Mouse (Mus musculus): Measurements from ENCODE around the gene Lsm10.
"Not testable (repeated sequence)": the region's sequence is repeated elsewhere in the genome, so short reads cannot be mapped to it uniquely, and the experiment has no call there.

Lsm10 gene

GRCm38 (mm10) chr4:126095622-126096430 is 597 bp upstream of the Lsm10 start:
- not testable (repeated sequence) for DNase-seq (ENCODE audit: low read depth)

DNA sequence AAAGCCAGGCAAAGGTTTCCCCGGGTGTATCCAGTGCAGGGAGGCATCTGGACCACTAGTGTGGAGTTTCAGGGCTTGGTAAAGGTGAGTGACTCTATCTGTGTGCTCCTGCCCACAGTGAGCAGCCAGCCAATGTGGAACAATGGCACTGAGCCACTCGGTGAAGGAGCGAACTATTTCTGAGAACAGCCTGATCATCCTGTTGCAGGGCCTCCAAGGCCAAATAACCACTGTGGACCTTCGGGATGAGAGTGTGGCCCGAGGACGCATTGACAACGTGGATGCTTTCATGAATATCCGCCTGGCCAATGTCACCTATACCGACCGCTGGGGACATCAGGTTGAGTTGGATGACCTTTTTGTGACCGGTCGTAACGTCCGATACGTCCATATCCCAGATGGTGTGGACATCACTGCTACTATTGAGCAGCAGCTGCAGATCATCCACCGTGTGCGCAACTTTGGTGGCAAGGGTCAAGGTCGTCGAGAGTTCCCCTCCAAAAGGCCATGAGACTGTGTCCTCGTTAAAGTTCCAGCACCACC is 1.4 kb downstream of the Lsm10 start:
- DNase-seq (ENCODE audit: low read depth), result no peak

DNA sequence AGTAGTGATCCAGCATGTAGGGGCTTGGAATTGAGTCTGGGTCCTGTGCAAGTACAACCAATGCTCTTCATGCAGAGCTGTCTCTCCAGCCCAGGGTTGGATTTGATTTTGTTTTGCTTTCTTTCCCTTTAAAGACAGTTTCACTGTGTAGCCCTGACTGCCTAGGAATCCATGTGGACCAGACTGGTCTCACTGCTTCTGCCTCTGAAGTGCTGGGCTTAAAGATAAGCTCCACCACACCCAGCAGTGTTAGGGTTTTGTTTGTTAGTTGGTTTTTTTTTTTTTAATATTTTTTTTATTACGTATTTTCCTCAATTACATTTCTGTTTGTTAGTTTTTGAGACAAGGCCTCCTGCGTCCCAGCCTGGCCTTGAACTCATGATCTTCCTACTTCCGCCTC is 2.9 kb downstream of the Lsm10 start:
- DNase-seq (ENCODE audit: low read depth), result no peak

- DNase-seq (ENCODE audit: low read depth), result no peak
These were observed 4.3 kb downstream of the Lsm10 start for GRCm38 (mm10) chr4:126100764-126101163.

- no peak for DNase-seq (ENCODE audit: low read depth)
These were observed 5.8 kb downstream of the Lsm10 start for GRCm38 (mm10) chr4:126102061-126102841.

GRCm38 (mm10) chr4:126103057-126103581 is 6.7 kb downstream of the Lsm10 start:
- DNase-seq (ENCODE audit: low read depth), result peak; percentile 90

DNA sequence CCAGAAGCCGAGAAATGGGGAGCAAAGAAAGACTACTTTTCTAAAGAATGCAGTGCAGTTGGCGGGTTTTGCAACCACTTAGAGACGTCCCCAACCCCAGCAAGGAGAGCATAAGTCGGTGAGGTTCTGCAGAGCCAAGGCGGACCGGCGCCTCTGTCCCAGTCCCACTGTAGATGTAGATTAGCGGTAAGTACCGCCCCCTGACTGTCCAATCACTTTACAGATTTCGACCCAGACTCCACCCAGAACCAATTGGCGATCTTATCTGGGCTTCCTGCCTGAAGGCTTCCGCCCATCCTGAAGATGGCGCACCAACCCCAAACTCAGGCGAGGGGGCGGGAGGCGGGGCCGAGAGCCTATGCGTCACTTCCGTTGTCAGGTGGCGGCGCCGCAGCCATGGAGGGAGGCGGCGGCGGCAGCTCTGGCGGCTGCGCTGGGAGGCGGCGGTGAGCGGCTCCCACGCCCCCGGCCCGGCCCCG is 7.2 kb downstream of the Lsm10 start, which contains the start of gene Stk40:
Gene Stk40, plus strand, starts transcription at position 368 of the 479 bp plus-strand sequence.
- DNase-seq (ENCODE audit: low read depth), result peak; percentile 94

- no peak for DNase-seq (ENCODE audit: low read depth)
These were observed 8.0 kb downstream of the Lsm10 start for GRCm38 (mm10) chr4:126104261-126105075.

GRCm38 (mm10) chr4:126105131-126105783 is 8.8 kb downstream of the Lsm10 start:
- DNase-seq (ENCODE audit: low read depth), result no peak

DNA sequence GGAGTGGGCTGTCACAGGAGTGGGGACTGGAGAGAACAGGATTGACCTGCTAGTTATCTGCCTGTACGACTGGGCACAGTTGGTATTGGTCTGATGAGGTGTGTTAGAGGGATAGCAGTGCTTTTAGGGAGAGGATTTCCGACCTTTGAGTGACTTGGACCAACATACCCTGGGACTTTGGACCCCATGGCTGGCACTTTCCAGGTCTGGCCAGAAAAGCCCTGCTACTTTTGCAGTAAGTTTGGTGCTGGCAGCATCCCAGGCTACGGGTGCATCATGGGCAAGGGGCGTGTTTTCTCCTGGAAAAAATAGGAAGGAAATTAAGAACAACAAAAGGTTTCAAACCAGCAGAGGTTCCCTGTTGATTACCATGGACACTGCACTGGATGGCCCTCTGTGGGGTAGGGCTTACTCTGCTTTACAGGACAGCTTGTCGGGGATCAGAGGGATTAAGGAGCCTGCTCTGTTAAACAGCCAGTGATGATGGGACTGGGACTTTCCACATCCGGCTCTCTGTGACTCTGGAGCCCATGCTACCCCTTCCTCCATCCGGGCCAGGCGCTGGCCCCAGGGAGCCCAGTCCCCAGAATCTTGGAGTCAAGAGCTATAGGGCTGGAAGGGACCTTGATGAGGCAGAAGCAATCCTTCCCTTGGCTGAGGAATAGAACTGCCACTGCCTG is 11.8 kb downstream of the Lsm10 start:
- DNase-seq (ENCODE audit: low read depth), result no peak

GRCm38 (mm10) chr4:126109613-126110373 is 13.4 kb downstream of the Lsm10 start:
- DNase-seq (ENCODE audit: low read depth), result no peak

- DNase-seq (ENCODE audit: low read depth), result peak; percentile 73
These were observed 14.1 kb downstream of the Lsm10 start for GRCm38 (mm10) chr4:126110374-126111152.

DNA sequence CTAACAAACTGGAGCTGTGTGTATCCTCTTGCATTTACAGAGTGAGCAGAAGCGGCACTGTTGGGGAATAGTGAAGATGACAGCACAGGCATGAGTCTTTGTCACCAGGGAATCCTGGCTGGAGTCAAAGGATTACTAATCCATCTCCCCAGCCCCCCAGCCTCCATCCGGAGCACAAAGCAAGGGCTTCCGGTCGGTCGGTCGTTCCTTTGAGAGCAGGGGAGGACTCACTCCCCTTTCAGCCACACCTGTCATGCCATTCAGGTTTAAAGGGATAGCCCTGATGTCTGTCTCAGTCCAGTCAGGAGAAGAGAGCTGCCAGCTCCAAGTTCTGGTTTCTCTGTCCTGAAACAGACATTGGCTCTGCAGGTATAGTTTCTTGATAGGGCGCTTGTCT is 14.7 kb downstream of the Lsm10 start:
- no peak for DNase-seq (ENCODE audit: low read depth)

GRCm38 (mm10) chr4:126113243-126113642 is 16.8 kb downstream of the Lsm10 start:
- no peak for DNase-seq (ENCODE audit: low read depth)

GRCm38 (mm10) chr4:126113943-126114342 is 17.5 kb downstream of the Lsm10 start:
- DNase-seq (ENCODE audit: low read depth), result no peak

- DNase-seq (ENCODE audit: low read depth), result no peak
These were observed 19.0 kb downstream of the Lsm10 start for GRCm38 (mm10) chr4:126115411-126115810.

DNA sequence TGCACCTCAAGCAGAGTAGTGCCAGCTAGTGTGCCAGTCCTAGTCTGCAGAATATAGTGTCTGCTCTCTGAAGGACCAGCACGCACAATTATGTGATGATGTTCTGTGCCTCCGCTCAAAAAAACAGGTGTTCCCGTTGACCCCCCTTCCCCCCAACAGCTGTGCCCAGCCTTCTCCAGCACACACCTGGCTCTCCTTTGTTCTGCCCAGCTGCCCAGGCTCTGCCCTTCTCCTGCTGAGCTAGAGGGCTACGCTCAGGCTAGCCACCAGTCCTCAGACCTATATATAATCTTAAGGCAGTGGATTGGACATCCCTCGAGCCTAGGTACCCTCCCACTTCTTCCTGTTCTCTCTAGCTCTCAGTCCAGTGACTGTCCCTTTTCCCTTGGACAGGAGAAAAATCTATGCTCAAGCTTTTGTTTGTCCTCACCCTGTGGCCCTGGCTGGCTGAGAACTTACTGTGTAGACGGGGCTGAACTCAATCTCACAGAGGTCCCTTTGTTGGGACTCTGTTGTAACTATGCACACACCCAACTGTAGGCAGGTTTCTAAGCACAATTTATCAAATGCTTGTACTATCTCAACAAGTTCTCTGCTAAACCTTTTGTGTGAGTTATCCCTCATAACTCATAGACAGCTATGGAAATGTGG is 19.6 kb downstream of the Lsm10 start:
- DNase-seq (ENCODE audit: low read depth), result no peak

DNA sequence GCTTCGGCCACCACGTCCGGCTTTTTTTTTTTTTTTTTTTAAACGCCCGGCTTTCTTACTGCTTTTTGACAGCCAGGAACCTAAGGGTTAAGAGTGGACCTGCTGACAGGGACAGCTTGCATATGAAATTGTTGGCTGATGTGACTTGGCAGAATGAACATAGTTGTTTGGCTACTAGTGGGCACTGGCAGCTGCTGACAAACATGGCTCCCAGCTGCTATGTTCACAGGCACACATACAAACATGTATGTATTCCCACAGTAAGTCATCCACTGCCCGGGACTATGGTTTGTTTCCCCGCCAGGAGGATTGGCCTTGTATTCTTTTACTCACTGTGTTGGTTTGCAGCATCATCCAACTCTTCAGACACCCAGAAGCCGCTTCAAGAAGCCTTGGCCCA is 20.7 kb downstream of the Lsm10 start:
- no peak for DNase-seq (ENCODE audit: low read depth)
